11 mouse cellular contexts compared by ENCODE assay signal in genomic region chr10:44702108-44702507, GRCm38 (mm10).
DNase-seq lines count a peak whose midpoint lies in the region; ATAC-seq and TF ChIP-seq lines count a peak whose summit lies in the region.
"Had no signal": no experiment of that assay in that cellular context is flagged by ENCODE, and none has a peak within 500 bp of the region (broad histone marks: within the 10 kb centered on the region; RNA-seq: fewer than 3 reads in every experiment).

No protein-coding gene starts in this region.

- peak; percentile 93 for DNase-seq in heart, adult 11 months
- peak; percentile 88 for DNase-seq in adipocyte (ENCODE audit: low spot score)
- DNase-seq in thymus, adult 2 months, result no peak
- DNase-seq in natural killer cell, adult 2 months (ENCODE audit: low spot score in 2 of 2), result no peak
- DNase-seq: cerebellum, adult 9-10 months had no signal

- peak; percentile 38; the same call in 1 of the 2 replicates for TF ChIP-seq CTCF in intestine, postnatal 0 days (IDR thresholded peaks at IDR 0.05; ENCODE audit: low read depth)
- no peak for TF ChIP-seq CTCF in thymus, adult 2 months (IDR thresholded peaks at IDR 0.05; ENCODE audit: borderline replicate concordance, control insufficient read depth, extremely low read depth, insufficient read depth, low read length, poor library complexity)

- H3K4me2 ChIP-seq in heart, embryonic 11.5 days, result no peak overlapping the region
- H3K4me2 ChIP-seq in intestine, postnatal 0 days (replicated peaks; ENCODE audit: low read depth), result no peak overlapping the region
- no peak overlapping the region for H3K4me2 ChIP-seq in lung, embryonic 15.5 days
- no peak overlapping the region for H3K4me2 ChIP-seq in forebrain, embryonic 13.5 days
- H3K4me2 ChIP-seq: hindbrain, embryonic 15.5 days; midbrain, embryonic 15.5 days had no signal

- ATAC-seq in heart, embryonic 11.5 days (replicated peaks; ENCODE audit: insufficient number of reproducible peaks, low FRiP score, low TSS enrichment), result no peak
- ATAC-seq in intestine, postnatal 0 days, result peak; percentile 93
- peak; percentile 75 for ATAC-seq in lung, embryonic 15.5 days (ENCODE audit: borderline replicate concordance, extremely low read depth, low FRiP score, low TSS enrichment)
- no peak for ATAC-seq in forebrain, embryonic 13.5 days
- ATAC-seq: midbrain, embryonic 15.5 days had no signal

- H3K36me3 ChIP-seq in heart, embryonic 11.5 days (ENCODE audit: control insufficient read depth, insufficient read depth, low read length), result no peaks in the 10 kb centered on the region
- no peaks in the 10 kb centered on the region for H3K36me3 ChIP-seq in intestine, postnatal 0 days (ENCODE audit: control insufficient read depth, insufficient read depth)
- no peaks in the 10 kb centered on the region for H3K36me3 ChIP-seq in lung, embryonic 15.5 days
- no peaks in the 10 kb centered on the region for H3K36me3 ChIP-seq in forebrain, embryonic 13.5 days (ENCODE audit: poor library complexity, severe bottlenecking)
- no peaks in the 10 kb centered on the region for H3K36me3 ChIP-seq in thymus, adult 2 months (ENCODE audit: control insufficient read depth, insufficient read depth, low read length)
- H3K36me3 ChIP-seq: hindbrain, embryonic 15.5 days; midbrain, embryonic 15.5 days had no signal

- no peak overlapping the region for H3K4me3 ChIP-seq in heart, embryonic 11.5 days (ENCODE audit: low read depth, low read length)
- H3K4me3 ChIP-seq in intestine, postnatal 0 days (ENCODE audit: low read depth, low read length), result no peak overlapping the region
- H3K4me3 ChIP-seq in lung, embryonic 15.5 days, result no peak overlapping the region
- H3K4me3 ChIP-seq in forebrain, embryonic 13.5 days, result no peak overlapping the region
- no peak overlapping the region for H3K4me3 ChIP-seq in thymus, adult 2 months (ENCODE audit: control insufficient read depth, insufficient read depth, low read length)
- H3K4me3 ChIP-seq: hindbrain, embryonic 15.5 days; midbrain, embryonic 15.5 days had no signal

- no peak for TF ChIP-seq POLR2A in thymus, adult 2 months (IDR thresholded peaks at IDR 0.05; ENCODE audit: control insufficient read depth, extremely low read depth, insufficient read depth, low read length, poor library complexity)

- H3K9me3 ChIP-seq in heart, embryonic 11.5 days (replicated peaks; ENCODE audit: control insufficient read depth, low read length), result no peaks in the 10 kb centered on the region
- H3K9me3 ChIP-seq in intestine, postnatal 0 days (ENCODE audit: control insufficient read depth), result no peaks in the 10 kb centered on the region
- no peaks in the 10 kb centered on the region for H3K9me3 ChIP-seq in lung, embryonic 15.5 days
- no peaks in the 10 kb centered on the region for H3K9me3 ChIP-seq in forebrain, embryonic 13.5 days (replicated peaks)
- H3K9me3 ChIP-seq: hindbrain, embryonic 15.5 days; midbrain, embryonic 15.5 days had no signal

- no peak overlapping the region for H3K9ac ChIP-seq in heart, embryonic 11.5 days (ENCODE audit: low read depth, low read length)
- no peak overlapping the region for H3K9ac ChIP-seq in intestine, postnatal 0 days (ENCODE audit: low read depth, low read length)
- no peak overlapping the region for H3K9ac ChIP-seq in lung, embryonic 15.5 days
- H3K9ac ChIP-seq in forebrain, embryonic 13.5 days, result no peak overlapping the region
- H3K9ac ChIP-seq: hindbrain, embryonic 15.5 days; midbrain, embryonic 15.5 days had no signal

- no peaks in the 10 kb centered on the region for H3K4me1 ChIP-seq in heart, embryonic 11.5 days (ENCODE audit: control insufficient read depth, insufficient read depth, low read length)
- no peaks in the 10 kb centered on the region for H3K4me1 ChIP-seq in intestine, postnatal 0 days (replicated peaks; ENCODE audit: control insufficient read depth, insufficient read depth, low read length)
- no peaks in the 10 kb centered on the region for H3K4me1 ChIP-seq in lung, embryonic 15.5 days
- H3K4me1 ChIP-seq in forebrain, embryonic 13.5 days, result no peaks in the 10 kb centered on the region
- H3K4me1 ChIP-seq in thymus, adult 2 months (replicated peaks; ENCODE audit: control insufficient read depth, insufficient read depth, low read length), result no peaks in the 10 kb centered on the region
- H3K4me1 ChIP-seq: hindbrain, embryonic 15.5 days; midbrain, embryonic 15.5 days had no signal

- 78% methylated on average over 5 of the region's 5 CpGs for WGBS in heart, embryonic 11.5 days (ENCODE audit: insufficient replicate concordance)
- WGBS in intestine, postnatal 0 days, result 46% methylated on average over 5 of the region's 5 CpGs
- 52% methylated on average over 5 of the region's 5 CpGs for WGBS in lung, embryonic 15.5 days
- 83% methylated on average over 5 of the region's 5 CpGs for WGBS in forebrain, embryonic 13.5 days
- WGBS in thymus, adult 2 months, result 79% methylated on average over 5 of the region's 5 CpGs

- H3K27me3 ChIP-seq in heart, embryonic 11.5 days (ENCODE audit: control insufficient read depth, insufficient read depth, low read length), result no peaks in the 10 kb centered on the region
- H3K27me3 ChIP-seq in intestine, postnatal 0 days (replicated peaks; ENCODE audit: control insufficient read depth, insufficient read depth, low read length), result no peaks in the 10 kb centered on the region
- no peaks in the 10 kb centered on the region for H3K27me3 ChIP-seq in lung, embryonic 15.5 days
- H3K27me3 ChIP-seq in forebrain, embryonic 13.5 days, result no peaks in the 10 kb centered on the region
- H3K27me3 ChIP-seq in thymus, adult 2 months (ENCODE audit: control insufficient read depth, insufficient read depth, low read length), result no peaks in the 10 kb centered on the region
- H3K27me3 ChIP-seq: hindbrain, embryonic 15.5 days; midbrain, embryonic 15.5 days had no signal

- H3K27ac ChIP-seq in heart, embryonic 11.5 days (ENCODE audit: low read depth, low read length), result no peak overlapping the region
- H3K27ac ChIP-seq in intestine, postnatal 0 days (ENCODE audit: low read depth, low read length), result peak overlapping the region; percentile 71
- H3K27ac ChIP-seq in lung, embryonic 15.5 days, result no peak overlapping the region
- H3K27ac ChIP-seq in forebrain, embryonic 13.5 days, result no peak overlapping the region
- H3K27ac ChIP-seq in thymus, adult 2 months (ENCODE audit: control insufficient read depth, insufficient read depth, low read length), result no peak overlapping the region
- H3K27ac ChIP-seq: hindbrain, embryonic 15.5 days; midbrain, embryonic 15.5 days had no signal

Comparison
In these comparisons a context has a peak if more than half of its experiments do, and no peak if none do; other contexts are left out.
1. DNase-seq: peak in heart, adult 11 months (single experiment) and adipocyte (single experiment); none in thymus, adult 2 months (single experiment) and natural killer cell, adult 2 months (0 of 2).
2. ATAC-seq: peak in intestine, postnatal 0 days (single experiment) and lung, embryonic 15.5 days (single experiment); none in heart, embryonic 11.5 days (single experiment) and forebrain, embryonic 13.5 days (single experiment).